Mouse (Mus musculus) lung, embryonic 16.5 days (tissue): ENCODE measurements around the gene Tatdn3. TPM values are rescaled to one million over a fixed set of nuclear protein-coding genes. Genes with fewer than 3 reads are reported as not detected.

Experiments used
- ATAC-seq: fragments of 200-750 bp; cut with Nextera tagmentation; 2 replicates; pipeline ENCODE4 v1.8.0; 2017; ENCODE audit warnings: low read depth, mild to moderate bottlenecking, moderate library complexity
- H3K27ac ChIP-seq: fragments of 300-500 bp; sonication (generic); 2 replicates; pipeline ENCODE4 v1.5.1; 2014; ENCODE audit warnings: mild to moderate bottlenecking, control low read depth, low read length
- H3K27me3 ChIP-seq: fragments of 300-500 bp; sonication (generic); 2 replicates; pipeline ENCODE4 v1.6.1; 2014; ENCODE audit warnings: low read depth, low read length, mixed read lengths; ENCODE audit not compliant: control insufficient read depth, insufficient read depth
- H3K36me3 ChIP-seq: fragments of 300-500 bp; sonication (generic); 2 replicates; pipeline ENCODE4 v1.6.1; 2014; ENCODE audit warnings: low read length; ENCODE audit not compliant: control insufficient read depth, insufficient read depth
- H3K4me1 ChIP-seq: fragments of 300-500 bp; sonication (generic); replicated peaks from 2 replicates; pipeline ENCODE4 v1.6.1; 2014; ENCODE audit warnings: low read length, mixed read lengths; ENCODE audit not compliant: control insufficient read depth, insufficient read depth
- H3K4me2 ChIP-seq: fragments of 300-500 bp; sonication (generic); 2 replicates; pipeline ENCODE4 v1.6.1; 2014; ENCODE audit warnings: low read depth, low read length, control low read depth
- H3K4me3 ChIP-seq: fragments of 300-500 bp; sonication (generic); 2 replicates; pipeline ENCODE4 v1.5.1; 2014; ENCODE audit warnings: mild to moderate bottlenecking, low read length, control low read depth
- H3K9ac ChIP-seq: fragments of 300-500 bp; sonication (generic); 2 replicates; pipeline ENCODE4 v1.6.1; 2014; ENCODE audit warnings: low read length, control low read depth
- H3K9me3 ChIP-seq: fragments of 300-500 bp; sonication (generic); 2 replicates; pipeline ENCODE4 v1.6.1; 2016; ENCODE audit warnings: low read length; ENCODE audit not compliant: control insufficient read depth
- WGBS: fragments of 180-500 bp; shearing (Covaris S2); extraction: QIAGEN DNeasy Blood & Tissue Kit; methylation state at CpG from one replicate; pipeline ENCODE4 v1.1.7; 2014; 5-methylcytosine and 5-hydroxymethylcytosine counted together
- polyA plus RNA-seq: library from polyadenylated mRNA; unstranded; fragments of >200 nt; fragmentation: Nextera tagmentation; extraction: Ambion mirVana; gene quantifications from 2 replicates; pipeline ENCODE4 v1.2.1, GENCODE M21; 2015

The Tatdn3 gene
- 15.6 and 17.1 TPM in 2 replicates for polyA plus RNA-seq

DNA sequence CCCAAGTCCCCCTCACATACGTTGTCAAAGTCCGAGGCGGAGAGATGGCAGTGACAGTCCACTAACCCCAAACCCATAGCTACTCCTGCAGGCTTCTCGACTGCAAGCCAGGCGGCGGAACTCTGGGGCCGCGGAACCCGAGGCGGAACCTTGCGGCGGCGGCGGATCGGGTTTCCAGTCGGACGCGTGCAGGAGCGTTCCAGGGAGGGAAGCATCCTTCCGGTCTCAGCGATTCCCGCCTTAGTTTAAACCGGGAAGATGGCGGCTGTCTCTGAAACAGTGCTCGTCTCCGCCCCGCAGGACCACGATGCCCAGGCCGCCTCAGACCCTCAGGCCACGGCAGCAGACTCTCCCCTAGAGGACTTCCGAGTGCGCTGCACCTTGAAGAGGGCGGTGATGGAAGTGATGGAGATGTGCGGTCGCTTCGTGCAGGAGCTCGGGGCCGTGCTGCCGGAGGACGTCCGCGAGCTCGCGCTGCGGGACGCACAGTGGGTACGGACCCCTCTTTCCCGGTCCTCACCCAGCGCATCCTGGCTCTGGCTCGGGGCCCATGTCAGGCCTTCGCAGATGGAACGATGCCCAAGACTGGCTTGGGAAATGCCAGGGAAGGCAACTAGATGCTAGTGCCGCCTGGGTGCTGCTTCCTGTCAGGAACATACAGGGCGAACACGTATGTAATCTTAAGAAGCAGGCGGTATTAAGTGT is at the start of gene Tatdn3, which contains the start of gene Nsl1:
TSS of gene Tatdn3 (minus strand) at position 152 of the 705 bp plus-strand sequence.
TSS of gene Nsl1 (plus strand) at position 232 of the 705 bp plus-strand sequence.
- Histone ChIP-seq H3K4me2 (peak within 1 kb of the TSS; percentile 86), H3K4me3 (peak within 1 kb of the TSS; percentile 90), H3K9me3 (no peaks in the 10 kb centered on the region), H3K9ac (peak within 1 kb of the TSS; percentile 91), H3K27ac (0 out of 2 replicates have a peak within 1 kb of the TSS, but pooled peaks have one; percentile 32), H3K4me1 (peaks cover 13% of the 10 kb centered on the region), H3K36me3 (peaks cover 8% of the 10 kb centered on the region), H3K27me3 (no peaks in the 10 kb centered on the region; the same call in 1 of the 2 replicates)
- peak; percentile 93 for ATAC-seq
- WGBS = under 1% methylated on average over 56 of the region's 56 CpGs

DNA sequence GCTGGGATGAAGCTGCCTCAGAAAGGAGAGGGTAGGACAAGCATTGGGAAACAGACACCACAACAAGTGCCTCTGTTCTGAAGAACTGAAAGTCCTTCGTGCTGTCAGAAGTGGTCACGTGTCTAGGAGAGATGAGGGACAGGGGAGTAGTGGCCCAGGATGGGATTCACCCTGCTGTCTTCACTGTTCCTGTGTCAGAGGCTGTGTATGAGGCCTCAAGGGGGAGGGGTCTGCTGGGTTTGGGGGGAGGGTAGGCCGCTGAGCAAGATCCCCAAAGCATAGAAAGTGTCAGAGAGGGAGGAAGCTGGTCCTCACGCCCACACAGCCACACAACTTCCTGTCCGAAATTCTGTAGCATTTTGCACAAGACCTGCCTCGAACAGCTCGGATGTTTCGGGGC is 48.4 kb upstream of the Tatdn3 start:
- peak overlapping the region; percentile 26; the same call in 1 of the 2 replicates for H3K27ac ChIP-seq
- no peak overlapping the region for H3K4me3 ChIP-seq
- no peaks in the 10 kb centered on the region for H3K9me3 ChIP-seq
- H3K9ac ChIP-seq = no peak overlapping the region
- H3K4me2 ChIP-seq = no peak overlapping the region
- no peaks in the 10 kb centered on the region for H3K36me3 ChIP-seq
- H3K27me3 ChIP-seq = no peaks in the 10 kb centered on the region
- 0 out of 2 replicates have a peak, but pooled peaks cover 5% of the 10 kb centered on the region for H3K4me1 ChIP-seq
- WGBS = 30% methylated on average over 8 of the region's 8 CpGs
- ATAC-seq = peak; percentile 60

DNA sequence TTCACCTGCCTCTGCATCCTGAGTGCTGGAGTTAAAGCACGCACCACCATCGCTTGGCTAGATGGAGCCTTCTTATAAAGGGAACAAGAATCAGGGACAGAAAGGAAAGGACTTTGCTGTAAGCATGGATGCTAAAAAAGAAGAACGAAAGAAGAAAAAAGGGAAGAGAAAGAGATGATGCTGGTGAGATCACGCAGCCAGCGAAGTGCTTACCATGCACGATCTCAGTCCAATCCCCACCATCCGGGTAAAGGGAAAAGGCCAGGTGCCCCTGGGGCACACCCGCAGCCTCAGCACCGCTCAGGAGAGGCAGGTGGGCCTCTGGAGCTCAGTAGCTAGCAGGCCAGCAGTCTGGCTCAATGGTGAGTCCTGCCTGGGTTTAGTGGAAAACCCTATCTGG is 47.2 kb upstream of the Tatdn3 start:
- no peak overlapping the region for H3K4me2 ChIP-seq
- H3K27me3 ChIP-seq = no peaks in the 10 kb centered on the region
- H3K9me3 ChIP-seq = no peaks in the 10 kb centered on the region
- H3K9ac ChIP-seq = no peak overlapping the region
- H3K27ac ChIP-seq = no peak overlapping the region
- no peak overlapping the region for H3K4me3 ChIP-seq
- H3K36me3 ChIP-seq = no peaks in the 10 kb centered on the region
- H3K4me1 ChIP-seq = 0 out of 2 replicates have a peak, but pooled peaks cover 5% of the 10 kb centered on the region
- WGBS = 89% methylated on average over 9 of the region's 9 CpGs
- ATAC-seq = no peak

DNA sequence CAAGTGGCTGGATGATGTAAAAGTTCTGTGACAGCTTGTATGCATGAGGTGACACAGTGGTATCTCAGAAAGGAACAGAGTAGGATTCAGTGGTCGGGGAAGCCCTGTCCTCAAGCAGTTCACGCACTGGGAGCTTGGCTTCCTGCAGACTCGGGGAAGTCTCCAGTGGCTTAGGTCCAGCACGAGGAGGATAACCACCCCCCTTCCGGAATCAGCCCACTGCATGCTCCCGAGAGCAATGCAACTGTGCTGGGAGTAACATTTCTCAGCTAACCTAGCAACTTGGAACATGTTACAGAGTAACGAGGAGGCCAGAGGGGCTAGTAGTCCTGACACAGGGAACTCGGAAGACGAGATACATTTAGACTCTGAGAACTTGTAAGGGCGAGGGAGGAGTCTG is 44.6 kb upstream of the Tatdn3 start:
- 0 out of 2 replicates have a peak, but pooled peaks cover 5% of the 10 kb centered on the region for H3K4me1 ChIP-seq
- no peak overlapping the region for H3K27ac ChIP-seq
- H3K4me2 ChIP-seq = no peak overlapping the region
- no peaks in the 10 kb centered on the region for H3K27me3 ChIP-seq
- H3K36me3 ChIP-seq = no peaks in the 10 kb centered on the region
- H3K9ac ChIP-seq = no peak overlapping the region
- no peak overlapping the region for H3K4me3 ChIP-seq
- WGBS = 41% methylated on average over 10 of the region's 10 CpGs
- peak; percentile 47; the same call in 1 of the 2 replicates for ATAC-seq
- no peaks in the 10 kb centered on the region for H3K9me3 ChIP-seq

DNA sequence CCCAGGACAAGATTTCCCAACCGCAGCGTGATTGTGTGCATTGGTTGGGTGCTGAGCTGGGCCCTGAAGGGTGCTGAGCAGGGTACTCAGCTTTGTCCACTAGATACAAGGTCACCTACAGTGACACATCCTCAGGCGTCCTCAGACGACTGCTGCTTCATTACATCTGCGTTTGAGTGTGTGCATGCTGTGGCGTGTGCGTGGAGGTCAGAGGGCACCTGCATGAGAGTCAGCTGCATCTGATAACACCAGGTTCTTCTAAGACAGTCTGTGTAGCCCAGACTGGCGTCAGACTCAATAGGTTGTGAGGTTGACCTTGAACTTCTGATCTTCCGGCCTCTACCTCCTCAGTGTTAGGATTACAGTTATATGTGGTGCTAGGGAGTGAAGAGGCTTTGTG is 42.5 kb upstream of the Tatdn3 start:
- Histone ChIP-seq H3K36me3 (no peaks in the 10 kb centered on the region), H3K9ac (no peak overlapping the region), H3K9me3 (0 out of 2 replicates have a peak, but pooled peaks cover 3% of the 10 kb centered on the region), H3K27me3 (no peaks in the 10 kb centered on the region), H3K4me1 (no peaks in the 10 kb centered on the region), H3K4me2 (no peak overlapping the region), H3K4me3 (no peak overlapping the region), H3K27ac (no peak overlapping the region)
- WGBS = 74% methylated on average over 9 of the region's 9 CpGs
- ATAC-seq = no peak

DNA sequence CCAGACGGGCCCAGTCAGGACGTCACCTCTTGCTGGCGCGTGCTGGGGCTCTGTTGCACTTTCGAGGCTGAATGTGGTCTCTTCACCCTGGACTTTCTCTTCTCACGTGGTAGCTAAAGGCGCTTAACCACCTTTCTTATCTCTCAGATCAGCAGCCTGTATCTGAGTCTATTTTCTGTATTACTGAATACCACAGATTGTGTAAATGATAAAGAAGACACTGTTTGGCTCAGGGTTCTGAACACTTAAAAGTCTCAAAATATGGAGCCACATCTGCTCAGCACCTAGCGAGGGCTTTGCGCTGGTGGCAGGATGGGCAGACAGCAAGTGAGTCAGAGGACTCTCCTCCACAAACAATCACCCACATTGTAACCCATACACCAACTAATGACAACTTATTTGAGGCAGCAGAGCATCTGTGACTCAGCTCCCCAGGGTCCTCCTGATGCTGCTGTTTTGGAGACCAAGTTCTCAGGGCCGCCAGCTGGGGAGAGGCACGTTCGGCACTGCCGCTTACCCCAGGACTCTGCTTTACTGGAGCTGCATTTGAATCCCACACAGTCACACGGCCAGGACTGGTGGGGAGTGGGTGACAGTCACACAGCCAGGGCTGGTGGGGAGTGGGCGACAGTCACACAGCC is 40.1 kb upstream of the Tatdn3 start:
- no peak overlapping the region for H3K4me3 ChIP-seq
- peaks cover 7% of the 10 kb centered on the region; the same call in 1 of the 2 replicates for H3K27me3 ChIP-seq
- 79% methylated on average over 15 of the region's 15 CpGs for WGBS
- no peaks in the 10 kb centered on the region for H3K36me3 ChIP-seq
- no peak for ATAC-seq
- H3K27ac ChIP-seq = no peak overlapping the region
- H3K9me3 ChIP-seq = 0 out of 2 replicates have a peak, but pooled peaks cover 3% of the 10 kb centered on the region
- peaks cover 5% of the 10 kb centered on the region; the same call in 1 of the 2 replicates for H3K4me1 ChIP-seq
- no peak overlapping the region for H3K9ac ChIP-seq
- H3K4me2 ChIP-seq = no peak overlapping the region

DNA sequence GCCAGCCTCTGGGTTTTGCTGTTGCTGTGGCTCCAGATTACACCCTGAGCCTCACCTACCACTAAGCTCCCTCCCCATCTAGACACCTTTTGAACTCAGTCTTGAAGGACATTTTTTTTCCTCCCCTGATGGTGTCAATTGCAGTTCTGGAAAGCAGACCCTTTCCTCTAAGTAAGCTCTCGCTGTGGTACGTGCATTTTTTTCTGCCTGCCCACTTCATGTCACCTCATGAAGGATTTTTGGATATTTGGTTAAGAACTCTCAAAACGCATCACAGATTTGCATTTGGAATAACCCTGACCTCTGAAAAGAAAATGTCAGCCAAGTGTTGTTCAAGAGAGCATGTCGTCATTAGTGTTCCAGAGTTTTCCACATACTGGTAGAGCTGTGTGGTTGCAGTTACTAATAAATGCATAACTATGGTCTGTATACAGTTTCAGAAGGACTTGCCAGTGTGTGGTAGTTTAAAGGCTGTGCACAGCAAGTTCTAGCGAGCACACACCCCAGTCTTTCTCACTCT is 37.1 kb upstream of the Tatdn3 start:
- Histone ChIP-seq H3K27me3 (peaks cover 7% of the 10 kb centered on the region; the same call in 1 of the 2 replicates), H3K9ac (no peak overlapping the region), H3K9me3 (0 out of 2 replicates have a peak, but pooled peaks cover 3% of the 10 kb centered on the region), H3K36me3 (no peaks in the 10 kb centered on the region), H3K4me2 (no peak overlapping the region), H3K4me3 (no peak overlapping the region), H3K27ac (no peak overlapping the region), H3K4me1 (peaks cover 11% of the 10 kb centered on the region)
- ATAC-seq = no peak
- 37% methylated on average over 5 of the region's 5 CpGs for WGBS

DNA sequence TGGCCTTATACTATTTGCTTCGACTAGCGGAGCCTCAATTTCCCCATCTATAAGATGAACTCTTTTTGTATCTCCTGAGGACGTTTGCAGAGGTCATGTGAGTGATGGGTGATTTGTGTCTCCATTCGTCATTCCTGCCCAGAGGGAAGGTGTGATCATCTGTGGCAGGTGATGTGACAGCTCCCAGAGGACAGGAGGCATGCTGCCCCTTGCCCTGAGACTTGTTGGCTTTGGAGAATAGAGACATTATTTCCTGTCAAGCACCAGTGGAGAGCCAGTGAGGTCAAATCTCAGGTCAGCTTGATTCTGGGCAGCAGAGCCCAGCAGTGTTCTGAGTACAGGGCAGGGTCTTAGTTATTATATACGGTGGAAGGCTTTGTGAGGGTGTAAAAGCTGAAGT is 36.4 kb upstream of the Tatdn3 start:
- H3K4me3 ChIP-seq = no peak overlapping the region
- H3K27me3 ChIP-seq = peaks cover 7% of the 10 kb centered on the region; the same call in 1 of the 2 replicates
- H3K36me3 ChIP-seq = no peaks in the 10 kb centered on the region
- 0 out of 2 replicates have a peak, but pooled peaks cover 3% of the 10 kb centered on the region for H3K9me3 ChIP-seq
- no peak overlapping the region for H3K9ac ChIP-seq
- no peak overlapping the region for H3K27ac ChIP-seq
- WGBS = 28% methylated on average over 5 of the region's 5 CpGs
- ATAC-seq = no peak
- H3K4me1 ChIP-seq = peaks cover 11% of the 10 kb centered on the region
- no peak overlapping the region; the same call in 1 of the 2 replicates for H3K4me2 ChIP-seq
